Mouse (Mus musculus) adrenal gland, adult 2 months (tissue): Measurements from ENCODE around the gene Cux1. TPM values are rescaled to one million over a fixed set of nuclear protein-coding genes. Genes with fewer than 3 reads are reported as not detected.
"Not testable (repeated sequence)": the region's sequence is repeated elsewhere in the genome, so short reads cannot be mapped to it uniquely, and the experiment has no call there.

ENCODE experiments used
- DNase-seq: peaks from one replicate; pipeline ENCODE4 v3.0.0; 2021
- polyA plus RNA-seq: library from polyadenylated mRNA; depleted of rRNA; stranded (reverse); fragments of >200 nt; gene quantifications from 2 replicates; pipeline ENCODE4 v1.2.3, GENCODE M21; 2012
- total RNA-seq, 2 experiments: library from RNA; stranded (reverse); gene quantifications; 2 replicates each; pipeline ENCODE4 v1.2.3; 2021

The Cux1 gene
- total and polyA plus RNA-seq, 3 experiments, result 52.3 to 105 (median 101) TPM

DNA sequence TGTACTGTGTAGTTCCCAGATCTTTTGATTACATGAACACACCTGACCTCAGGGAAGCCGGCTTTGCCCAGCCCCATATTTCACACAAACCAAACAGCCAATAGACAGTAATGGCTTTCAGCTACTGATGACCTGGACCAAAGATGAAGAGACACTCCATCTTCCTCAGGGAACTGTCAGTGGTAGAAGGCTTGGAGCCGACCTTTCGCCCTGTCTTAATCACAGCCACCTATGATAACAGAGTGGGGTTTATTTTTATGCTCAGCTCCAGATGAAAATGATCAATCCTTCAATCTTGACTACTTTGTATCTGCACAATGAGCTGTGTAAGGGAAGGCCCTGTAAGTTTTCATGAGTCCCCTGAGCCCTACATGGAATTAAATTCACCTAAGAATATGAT lies 93.2 kb downstream of the Cux1 start:
- DNase-seq, result no peak

DNA sequence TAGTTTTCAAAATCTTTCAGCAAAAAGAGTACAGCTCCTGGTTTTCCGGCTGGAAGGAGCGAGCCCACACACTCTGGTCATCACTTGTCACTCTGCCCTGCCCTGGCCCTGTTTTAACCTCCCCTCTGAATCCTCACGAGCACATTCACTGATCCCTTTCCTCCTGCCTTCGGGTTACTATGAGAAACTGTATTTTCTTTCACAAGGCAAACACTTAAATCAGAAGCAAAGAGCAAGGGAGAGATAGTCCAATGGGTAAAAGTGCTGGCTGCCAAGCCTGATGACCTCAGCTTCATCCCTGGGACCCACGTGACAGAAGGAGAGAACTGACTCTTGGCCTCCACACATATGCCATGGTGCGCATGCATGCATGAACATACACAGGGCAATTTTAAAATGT lies 94.0 kb downstream of the Cux1 start:
- peak; percentile 62 for DNase-seq

DNA sequence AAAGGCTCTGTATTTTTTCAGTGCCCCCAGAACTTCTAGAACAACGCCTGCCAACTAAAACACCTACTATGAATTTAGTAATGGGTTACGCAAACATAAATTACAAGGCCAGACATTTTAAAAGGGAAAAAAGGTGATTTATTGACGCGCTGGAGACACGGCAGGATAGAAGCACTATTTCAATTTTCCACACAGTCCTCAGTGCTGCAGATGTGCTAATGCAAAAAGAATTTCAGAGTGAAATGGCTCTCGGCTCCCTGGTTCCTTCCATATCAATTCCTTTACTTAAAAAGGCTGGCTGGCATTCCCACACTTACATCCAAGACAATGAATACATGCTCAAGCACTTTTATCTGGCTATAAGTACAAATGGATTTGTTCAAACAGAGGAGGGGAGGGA lies 94.4 kb downstream of the Cux1 start:
- no peak for DNase-seq

DNA sequence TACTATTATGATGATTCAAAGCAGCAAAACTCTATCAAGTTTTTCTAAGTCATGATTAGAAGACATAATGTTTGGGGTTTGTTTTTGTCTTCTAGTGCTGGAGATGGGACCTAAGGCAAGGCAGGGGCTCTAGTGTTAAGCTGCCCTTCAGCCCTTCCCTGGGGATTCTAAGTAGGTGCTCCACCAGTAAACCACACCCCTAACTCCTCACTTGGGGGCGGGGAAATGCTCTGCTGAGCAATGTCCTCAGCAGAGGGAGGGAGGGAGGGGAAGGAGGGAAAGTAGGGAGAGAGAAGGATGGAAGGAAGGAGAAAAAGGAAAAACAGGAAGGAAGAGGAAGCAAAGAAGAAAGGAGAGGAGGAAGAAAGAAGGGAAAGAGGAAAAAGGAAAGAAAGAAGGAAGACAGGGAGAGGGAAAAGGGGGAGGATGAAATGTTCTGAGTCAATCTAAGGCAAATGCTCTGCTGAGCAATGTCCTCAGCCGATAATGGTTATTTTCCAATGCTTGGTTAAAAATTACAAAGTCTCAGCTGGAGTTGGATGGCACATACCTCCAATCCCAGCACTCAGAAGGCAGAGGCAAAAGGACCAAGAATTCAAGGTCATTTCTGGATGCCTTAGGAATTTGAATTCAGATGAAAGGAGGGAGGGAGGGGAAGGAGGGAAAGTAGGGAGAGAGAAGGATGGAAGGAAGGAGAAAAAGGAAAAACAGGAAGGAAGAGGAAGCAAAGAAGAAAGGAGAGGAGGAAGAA lies 96.1 kb downstream of the Cux1 start:
- DNase-seq, result not testable (repeated sequence)

DNA sequence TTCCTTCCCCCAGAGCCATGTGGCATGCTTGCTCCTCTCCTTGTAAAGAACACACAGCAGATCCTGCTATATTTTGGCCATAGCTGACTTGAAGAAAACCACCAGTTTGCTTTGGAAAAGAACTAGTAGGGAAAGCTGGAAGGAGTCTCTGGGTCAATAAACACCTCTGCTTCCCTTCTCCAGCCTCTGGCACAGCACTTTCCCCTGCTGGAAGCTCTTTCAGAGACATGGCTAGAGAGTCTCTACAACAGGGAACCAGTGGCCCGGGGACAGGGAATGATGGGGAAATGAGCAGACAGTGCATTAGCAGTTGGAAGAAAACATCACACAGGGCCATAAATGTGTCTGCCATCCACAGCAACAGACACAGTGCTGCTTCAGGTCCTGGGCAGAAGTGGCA lies 98.0 kb downstream of the Cux1 start:
- DNase-seq, result no peak

GRCm38 (mm10) chr5:136467360-136467999 lies 99.8 kb downstream of the Cux1 start:
- peak; percentile 49 for DNase-seq

GRCm38 (mm10) chr5:136465770-136466406 lies 101.4 kb downstream of the Cux1 start:
- DNase-seq, result peak; percentile 71

DNA sequence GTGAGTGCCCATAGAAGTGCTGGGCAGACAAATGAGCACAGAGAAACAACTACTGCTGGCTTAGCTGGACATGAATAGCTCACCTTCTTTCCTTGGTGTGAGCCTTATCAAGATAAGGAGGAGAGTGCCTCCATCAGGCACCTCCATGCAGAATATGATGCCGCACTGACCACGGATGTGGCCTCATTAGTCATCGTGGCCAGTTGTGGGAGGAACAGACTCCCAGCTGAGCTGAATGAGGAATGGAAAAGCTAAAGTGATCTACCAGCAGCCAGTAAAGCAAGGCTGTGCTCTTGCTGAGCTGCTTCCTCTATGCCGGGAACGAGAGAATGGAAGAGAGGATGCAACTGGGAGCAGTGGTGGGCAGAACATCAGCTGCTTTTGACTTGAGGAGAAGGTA lies 101.9 kb downstream of the Cux1 start:
- peak; percentile 68 for DNase-seq

DNA sequence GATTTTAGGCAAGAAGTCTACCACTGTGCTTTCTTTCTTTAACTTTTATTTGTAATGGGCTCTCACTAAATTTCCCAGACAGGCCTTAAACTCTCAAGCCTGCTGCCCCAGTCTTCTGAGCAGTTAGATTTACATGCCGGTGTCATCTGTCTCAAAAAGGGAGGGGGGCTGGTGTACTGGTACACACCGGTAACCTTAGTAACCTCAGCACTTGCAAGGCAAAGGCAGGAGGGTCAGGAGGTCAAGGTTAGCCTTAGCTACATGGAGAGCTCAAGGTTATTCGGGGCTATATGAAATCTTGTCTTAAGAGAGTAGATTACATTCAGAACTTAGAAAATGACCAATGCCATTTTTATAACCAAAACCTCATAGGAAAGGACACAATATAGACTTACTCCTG lies 102.4 kb downstream of the Cux1 start:
- no peak for DNase-seq

GRCm38 (mm10) chr5:136464128-136464527 lies 103.2 kb downstream of the Cux1 start:
- no peak for DNase-seq

DNA sequence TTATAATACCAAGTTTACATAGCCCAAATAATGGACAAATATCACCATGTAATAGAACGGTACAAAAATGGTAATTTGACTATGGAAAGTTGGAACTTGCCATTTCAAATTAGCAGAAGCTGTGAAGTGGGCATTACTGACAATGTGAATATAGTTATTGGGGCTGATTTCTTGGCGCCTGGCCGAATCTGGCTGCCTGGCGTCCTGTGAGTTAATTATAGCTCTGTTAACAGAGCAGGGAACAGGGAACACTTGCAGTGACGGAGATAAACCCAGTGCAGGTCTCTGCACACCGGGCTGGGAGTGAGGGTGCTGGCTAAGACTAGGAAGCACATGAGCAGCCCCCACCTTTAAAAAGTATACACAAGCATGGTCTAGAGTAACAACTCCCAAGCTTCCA lies 104.7 kb downstream of the Cux1 start:
- no peak for DNase-seq

DNA sequence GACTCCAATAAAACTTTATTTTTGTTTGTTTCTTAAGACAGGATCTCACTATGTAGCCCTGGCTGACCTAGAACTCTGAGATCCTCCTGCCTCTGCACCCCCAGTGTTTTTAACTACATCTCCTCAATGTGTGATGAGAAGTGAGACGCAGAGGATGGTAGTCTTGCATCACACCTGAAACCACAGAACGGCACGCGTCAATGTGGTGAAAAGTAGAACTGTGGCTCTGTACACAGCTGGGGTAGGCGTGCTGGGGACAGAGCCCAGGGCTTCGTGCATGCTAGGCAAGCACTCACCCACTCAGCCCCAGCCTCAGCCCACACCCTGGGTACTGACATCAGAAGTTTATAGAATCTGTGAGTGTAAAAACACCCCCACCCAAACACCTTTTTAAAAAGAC lies 107.4 kb downstream of the Cux1 start:
- DNase-seq, result no peak

DNA sequence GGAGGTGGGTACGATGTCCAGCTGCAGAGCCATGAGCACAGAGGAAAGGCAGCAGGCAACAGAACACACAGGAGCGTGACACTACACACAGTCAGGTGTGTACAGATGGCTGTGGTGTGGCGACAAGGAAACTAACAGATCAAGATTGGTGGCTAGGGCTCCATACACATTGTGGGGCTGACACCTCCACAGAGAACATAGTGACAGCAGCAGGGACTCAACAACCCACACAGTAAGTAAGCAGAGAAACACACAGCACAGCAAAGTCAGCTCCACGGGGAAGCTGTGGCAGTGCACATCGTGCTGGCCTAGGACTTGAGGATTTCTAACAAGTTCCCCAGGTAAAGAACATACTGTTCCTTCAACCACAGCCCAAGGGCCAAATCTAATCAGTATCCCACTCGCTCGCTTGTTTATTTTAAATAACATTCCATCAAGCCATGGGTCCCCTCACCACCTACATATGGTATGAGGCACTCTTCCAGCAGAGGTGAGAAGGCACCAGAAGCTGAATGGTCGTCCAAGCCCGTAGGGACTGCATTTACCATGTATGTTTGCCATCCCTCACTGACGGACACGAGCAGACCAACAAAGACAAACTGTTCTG lies 108.3 kb downstream of the Cux1 start:
- no peak for DNase-seq

- DNase-seq, result peak; percentile 72
Observed at GRCm38 (mm10) chr5:136458102-136458863, 109.0 kb downstream of the Cux1 start.

- DNase-seq, result peak; percentile 30
Observed at GRCm38 (mm10) chr5:136456395-136456794, 110.9 kb downstream of the Cux1 start.

- no peak for DNase-seq
Observed at GRCm38 (mm10) chr5:136452681-136453080, 114.6 kb downstream of the Cux1 start.

DNA sequence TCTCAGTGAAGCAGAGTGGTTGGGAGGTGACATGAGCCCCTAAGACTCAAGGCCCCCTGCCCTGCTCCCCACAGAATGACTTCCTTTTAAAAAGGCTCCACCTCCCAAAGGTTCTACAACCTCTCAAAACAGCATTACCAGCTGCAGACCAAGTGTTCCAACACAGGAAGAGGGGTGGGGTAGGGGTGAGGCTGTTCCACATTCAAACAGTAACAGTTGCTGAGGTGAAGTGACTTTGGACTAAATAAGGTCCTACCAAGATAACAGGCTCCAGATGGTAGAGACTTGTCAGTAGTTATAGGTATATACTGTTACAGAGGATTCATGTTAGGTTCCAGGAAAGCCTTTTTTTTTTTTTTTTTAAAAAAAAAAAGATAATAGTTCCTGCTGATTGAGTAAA lies 117.5 kb downstream of the Cux1 start:
- no peak for DNase-seq

- DNase-seq, result no peak
Observed at GRCm38 (mm10) chr5:136445967-136446366, 121.3 kb downstream of the Cux1 start.

- DNase-seq, result no peak
Observed at GRCm38 (mm10) chr5:136442238-136443187, 124.8 kb downstream of the Cux1 start.

- DNase-seq, result no peak
Observed at GRCm38 (mm10) chr5:136429647-136430046, 137.6 kb downstream of the Cux1 start.

DNA sequence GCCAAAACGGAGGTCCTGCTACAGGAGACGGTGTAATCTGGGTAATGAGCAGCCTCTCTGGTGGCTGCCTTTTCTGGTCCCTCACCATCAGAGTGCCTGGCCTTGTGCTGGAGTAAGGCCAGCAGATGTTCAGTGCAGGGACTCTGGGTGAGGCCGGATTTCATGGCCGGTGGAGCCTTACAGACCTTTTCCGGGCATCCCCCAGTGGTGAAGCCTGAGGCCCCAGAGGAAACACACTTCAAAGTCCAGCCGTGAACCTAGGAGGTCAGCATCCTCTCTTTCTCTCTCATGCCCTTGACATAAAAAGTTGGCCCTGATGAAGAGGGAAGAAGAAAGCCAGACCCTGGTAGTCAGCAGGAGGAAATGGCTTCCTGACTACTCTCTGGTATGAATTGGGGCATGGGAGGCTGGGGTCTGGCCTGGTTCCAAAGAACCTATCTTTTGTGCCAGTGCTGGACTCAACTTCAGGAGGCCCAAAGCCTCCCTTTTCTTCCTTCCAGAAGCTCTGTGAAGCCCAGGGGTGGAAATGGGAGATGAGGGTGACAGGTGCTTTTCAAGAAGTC lies 138.7 kb downstream of the Cux1 start:
- DNase-seq, result peak; percentile 70
